Mouse (Mus musculus) splenic B cell, adult 2 months (primary cell): ENCODE measurements around the gene Smarcd1.
"Not testable (repeated sequence)": the region's sequence is repeated elsewhere in the genome, so short reads cannot be mapped to it uniquely, and the experiment has no call there.

ENCODE experiments used
- DNase-seq: peaks from one replicate; pipeline ENCODE4 v3.0.0-alpha.2; 2011; ENCODE audit warnings: low read depth, low spot score
- H3K27me3 ChIP-seq: 2 replicates; pipeline ENCODE4 v1.6.1; 2012; ENCODE audit warnings: mild to moderate bottlenecking, low read length, moderate library complexity, mixed read lengths; ENCODE audit not compliant: control insufficient read depth, poor library complexity, insufficient read depth, severe bottlenecking
- H3K36me3 ChIP-seq: 2 replicates; pipeline ENCODE4 v1.6.1; 2012; ENCODE audit warnings: mild to moderate bottlenecking, low read length, moderate library complexity, mixed read lengths; ENCODE audit not compliant: control insufficient read depth, poor library complexity, insufficient read depth, severe bottlenecking

Gene Smarcd1

DNA sequence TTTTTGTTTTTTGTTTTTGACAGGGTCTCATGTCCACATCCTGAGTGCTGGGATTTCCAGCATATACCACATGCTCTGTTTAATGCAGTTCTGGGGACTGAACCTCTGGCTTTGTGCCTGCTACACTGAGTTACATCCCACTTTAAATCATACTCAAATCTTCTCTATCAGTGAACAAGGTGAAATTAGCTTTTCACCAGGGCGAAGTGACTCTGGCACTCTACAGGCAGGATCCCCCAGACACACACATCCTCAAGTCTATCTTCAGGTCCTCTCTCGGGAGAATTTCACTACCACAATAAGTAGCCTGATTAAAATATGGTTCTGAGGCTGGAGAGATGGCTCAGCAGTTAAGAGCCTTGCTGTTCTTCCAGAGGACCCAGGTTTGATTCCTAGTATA, 24.6 kb downstream of the Smarcd1 start:
- Histone ChIP-seq H3K27me3 (no peaks in the 10 kb centered on the region), H3K36me3 (peaks cover 8% of the 10 kb centered on the region; the same call in 1 of the 2 replicates)
- no peak for DNase-seq

DNA sequence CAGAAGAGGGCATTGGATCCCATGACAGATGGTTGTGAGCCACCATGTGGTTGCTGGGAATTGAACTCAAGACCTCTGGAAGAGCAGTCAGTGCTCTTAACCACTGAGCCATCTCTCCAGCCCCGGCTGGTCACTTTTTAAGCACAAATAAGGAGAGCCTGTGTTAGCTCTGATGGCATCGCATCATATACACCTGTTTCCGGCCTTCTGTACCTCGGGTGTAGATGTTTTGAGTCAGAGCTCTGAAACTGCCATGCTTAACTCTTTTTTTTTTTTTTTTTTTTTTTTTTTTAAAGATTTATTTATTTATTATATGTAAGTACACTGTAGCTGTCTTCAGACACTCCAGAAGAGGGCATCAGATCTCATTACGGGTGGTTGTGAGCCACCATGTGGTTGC, 25.1 kb downstream of the Smarcd1 start:
- not testable (repeated sequence) for DNase-seq, H3K36me3 ChIP-seq, H3K27me3 ChIP-seq

DNA sequence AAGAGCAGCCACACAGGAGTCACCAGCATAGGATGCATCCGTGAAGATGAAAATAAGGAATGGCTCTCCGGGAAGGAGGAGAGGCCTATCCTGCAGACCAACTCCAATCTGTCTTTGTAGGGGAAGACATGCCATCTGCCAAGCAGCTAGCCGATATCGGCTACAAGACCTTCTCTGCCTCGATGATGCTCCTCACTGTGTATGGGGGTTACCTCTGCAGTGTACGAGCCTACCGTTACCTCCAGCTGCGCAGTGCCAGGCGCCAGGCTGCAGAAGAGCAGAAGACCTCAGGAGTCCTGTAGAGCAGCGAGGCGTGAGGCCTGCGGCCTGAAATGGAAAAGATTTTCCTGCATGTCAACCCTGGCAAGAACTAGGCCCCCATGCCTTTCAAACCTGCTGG, 25.6 kb downstream of the Smarcd1 start:
- DNase-seq = no peak
- Histone ChIP-seq H3K27me3 (no peaks in the 10 kb centered on the region), H3K36me3 (peaks cover 8% of the 10 kb centered on the region; the same call in 1 of the 2 replicates)

DNA sequence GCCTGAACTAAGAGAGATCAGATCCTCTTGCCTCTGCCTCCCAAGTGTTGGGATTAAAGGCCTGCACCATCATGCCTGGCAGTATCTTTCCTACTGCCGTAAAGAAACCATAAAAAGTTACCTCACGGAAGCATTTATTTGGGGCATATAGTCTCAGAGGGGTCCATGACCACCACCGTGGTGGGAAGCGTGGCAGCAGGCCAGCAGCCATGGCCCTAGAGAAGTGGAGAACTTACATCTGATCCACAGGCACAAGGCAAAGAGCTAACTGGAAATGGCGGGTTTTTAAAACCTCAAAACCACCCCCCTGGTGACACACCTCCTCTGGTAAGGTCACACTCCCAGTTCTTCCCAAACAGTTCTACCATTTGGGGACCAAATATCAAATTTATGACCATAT, 26.3 kb downstream of the Smarcd1 start:
- H3K27me3 ChIP-seq = no peaks in the 10 kb centered on the region

DNA sequence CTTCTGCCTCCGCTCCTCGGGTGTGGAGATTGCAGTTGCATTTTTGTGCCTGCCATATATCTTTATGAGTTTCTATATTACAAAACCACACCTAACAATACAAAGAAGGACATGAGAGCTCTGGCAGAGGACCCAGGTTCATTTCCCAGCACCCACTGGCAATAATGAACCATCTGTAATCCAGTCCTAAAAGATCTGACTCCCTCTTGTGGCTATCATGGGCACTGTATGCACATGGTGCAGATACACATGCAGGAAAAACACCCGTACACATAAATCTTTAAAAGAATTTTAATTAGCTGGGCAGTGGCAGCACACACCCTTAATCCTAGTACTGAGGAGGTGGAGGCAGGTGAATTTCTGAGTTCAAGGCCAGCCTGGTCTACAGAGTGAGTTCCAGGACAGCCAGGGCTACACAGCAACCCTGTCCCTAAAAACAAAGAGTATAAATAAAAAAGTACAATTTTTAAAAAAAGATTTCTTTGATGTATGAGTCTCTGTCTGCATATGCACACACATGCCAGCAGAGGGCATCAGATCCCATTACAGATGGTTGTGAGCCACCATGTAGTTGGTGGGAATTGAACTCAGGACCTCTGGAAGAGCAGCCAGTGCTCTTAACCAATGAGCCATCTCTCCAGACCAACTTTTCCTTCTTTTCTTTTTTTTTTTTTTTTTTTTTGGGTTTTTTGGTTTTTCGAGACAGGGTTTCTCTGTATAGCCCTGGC, 27.3 kb downstream of the Smarcd1 start:
- DNase-seq = peak; percentile 31
- Histone ChIP-seq H3K27me3 (no peaks in the 10 kb centered on the region), H3K36me3 (peaks cover 8% of the 10 kb centered on the region; the same call in 1 of the 2 replicates)

More for the DNA sequence above, 26.3 kb downstream of the Smarcd1 start:
- no peak for DNase-seq
- peaks cover 8% of the 10 kb centered on the region; the same call in 1 of the 2 replicates for H3K36me3 ChIP-seq

DNA sequence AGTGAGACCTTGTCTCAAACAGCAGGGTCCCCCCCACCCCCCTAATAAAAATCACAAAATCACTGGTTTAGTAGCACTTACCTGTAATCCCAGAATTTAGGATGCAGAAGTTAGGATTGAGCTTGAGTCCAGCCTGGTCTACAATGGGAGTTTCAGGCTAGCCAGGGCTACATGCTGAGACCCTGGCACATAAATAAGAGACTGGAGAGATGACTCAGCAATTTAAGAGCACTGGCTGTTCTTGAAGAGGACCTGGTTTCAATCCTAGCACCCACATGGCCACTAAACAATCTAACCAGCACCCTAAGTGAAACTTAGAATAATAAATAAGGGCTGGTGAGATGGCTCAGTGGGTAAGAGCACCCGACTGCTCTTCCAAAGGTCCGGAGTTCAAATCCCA, 29.2 kb downstream of the Smarcd1 start:
- H3K27me3 ChIP-seq = no peaks in the 10 kb centered on the region
- peaks cover 9% of the 10 kb centered on the region for H3K36me3 ChIP-seq
- DNase-seq = no peak

DNA sequence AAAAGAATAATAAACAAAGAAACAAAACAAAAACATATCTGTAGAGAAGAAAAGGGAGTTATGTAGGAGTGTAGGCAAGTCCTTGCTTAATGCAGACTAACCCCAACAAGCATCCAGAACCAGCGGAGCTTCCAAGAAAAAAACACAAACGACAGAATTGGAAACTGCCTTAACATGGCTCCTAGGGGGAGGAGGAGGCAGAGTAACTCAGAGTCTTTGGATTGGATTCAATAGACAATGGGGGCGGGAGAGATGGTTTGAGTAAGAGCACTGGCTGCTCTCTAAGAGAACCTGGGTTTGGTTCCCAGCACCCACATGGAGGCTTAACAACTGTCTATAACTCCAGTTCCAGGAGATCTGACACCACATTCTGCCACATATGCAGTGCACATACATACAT, 29.7 kb downstream of the Smarcd1 start:
- no peaks in the 10 kb centered on the region for H3K27me3 ChIP-seq
- DNase-seq = no peak
- peaks cover 11% of the 10 kb centered on the region for H3K36me3 ChIP-seq

DNA sequence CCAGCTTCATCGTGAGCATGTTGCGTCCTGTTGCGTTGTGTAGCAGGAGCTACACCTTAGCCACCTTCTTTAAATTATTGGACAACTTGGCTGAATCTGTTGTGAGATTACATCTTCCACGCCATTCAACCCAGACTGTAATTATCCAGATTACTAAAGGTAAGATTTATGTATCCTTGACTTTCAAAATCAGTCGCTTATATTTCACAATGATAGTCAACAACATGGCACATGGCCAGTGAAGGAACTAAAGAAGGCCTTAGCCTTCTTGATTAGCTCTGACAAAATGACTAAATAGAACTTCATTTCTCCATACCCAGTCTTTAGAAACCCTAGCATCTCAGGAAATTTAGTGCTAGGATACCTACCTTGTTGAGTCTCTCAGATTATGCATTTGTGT, 31.3 kb downstream of the Smarcd1 start:
- Histone ChIP-seq H3K27me3 (no peaks in the 10 kb centered on the region), H3K36me3 (peaks cover 15% of the 10 kb centered on the region)
- DNase-seq = no peak

DNA sequence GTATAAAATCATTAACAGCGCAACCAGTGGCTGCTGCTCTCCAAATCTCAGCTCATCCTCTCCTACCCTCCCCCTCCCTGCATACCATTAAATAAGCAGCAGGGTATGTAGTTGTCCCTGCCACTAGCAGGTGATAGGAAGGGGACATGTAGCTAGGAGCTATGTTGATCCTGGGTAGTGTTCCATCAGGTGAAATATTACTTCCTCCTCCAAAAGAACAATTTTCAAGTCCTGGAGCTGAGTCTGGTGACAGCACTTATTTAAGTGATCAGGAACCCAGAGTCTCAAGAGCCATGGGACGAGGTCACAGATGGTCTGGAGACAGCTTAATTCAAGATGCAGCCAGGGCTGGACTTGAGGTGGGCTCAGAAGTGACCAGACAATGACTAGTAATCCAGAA, 33.7 kb downstream of the Smarcd1 start:
- Histone ChIP-seq H3K27me3 (no peaks in the 10 kb centered on the region), H3K36me3 (peaks cover 27% of the 10 kb centered on the region)
- no peak for DNase-seq

DNA sequence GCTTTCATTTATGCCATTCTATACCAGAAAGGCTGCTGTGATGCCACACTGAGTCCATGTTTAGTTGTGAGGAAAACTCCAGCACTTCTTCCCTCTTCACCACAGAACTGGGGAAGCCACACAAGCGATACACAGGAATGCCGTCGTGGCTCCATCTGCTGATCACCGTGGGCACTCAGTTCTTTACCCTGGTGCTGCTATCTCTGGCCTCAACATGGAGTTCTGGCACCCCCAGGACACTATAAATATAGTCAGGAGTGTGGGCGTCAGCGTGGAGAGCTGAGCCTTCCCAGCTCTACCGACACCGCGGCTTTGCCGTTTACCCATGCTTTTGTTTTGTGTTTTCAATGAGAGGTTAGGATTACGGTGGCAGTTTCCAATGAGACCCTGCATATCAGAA, 34.7 kb downstream of the Smarcd1 start:
- Histone ChIP-seq H3K36me3 (peaks cover 28% of the 10 kb centered on the region), H3K27me3 (no peaks in the 10 kb centered on the region)
- no peak for DNase-seq

DNA sequence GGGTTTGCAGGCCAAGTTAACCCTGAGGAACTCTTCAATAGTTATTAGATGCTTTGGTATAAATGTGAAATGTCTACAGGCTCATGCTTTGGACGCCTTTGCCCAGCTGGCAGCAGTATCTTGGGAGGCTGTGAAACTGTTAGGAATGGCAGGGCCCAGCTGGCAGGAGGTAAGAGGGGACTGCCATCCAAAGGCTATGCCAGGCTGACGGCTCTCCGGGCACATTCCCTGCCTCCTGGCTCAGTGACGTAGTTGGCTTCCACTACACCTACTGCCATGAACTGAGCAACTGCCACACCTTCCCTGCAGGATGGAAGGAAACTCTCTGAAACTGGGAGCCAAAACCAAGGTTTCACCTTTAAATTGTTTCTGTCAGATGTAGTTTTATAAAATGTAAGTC, 38.3 kb downstream of the Smarcd1 start:
- no peak for DNase-seq
- H3K27me3 ChIP-seq = no peaks in the 10 kb centered on the region

DNA sequence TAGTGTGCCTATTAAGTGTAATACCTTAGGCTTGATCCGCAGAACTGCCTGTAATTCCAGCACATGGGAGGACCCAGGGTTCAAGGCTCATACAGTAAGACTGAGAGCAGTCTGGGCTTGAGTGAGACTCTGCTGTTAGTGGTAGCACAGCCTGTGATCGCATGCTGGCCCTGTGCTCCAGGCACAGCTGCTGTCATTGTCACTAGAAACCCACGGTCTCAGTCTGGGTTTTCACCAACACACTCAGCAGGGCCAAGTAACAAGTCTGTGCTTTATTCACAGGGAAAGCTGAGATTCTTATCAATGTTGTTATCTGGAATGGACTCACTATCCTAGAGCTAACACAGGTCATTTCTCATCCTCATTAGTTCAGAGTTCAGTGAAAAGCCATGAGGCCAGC, 52.3 kb downstream of the Smarcd1 start:
- DNase-seq = no peak
- no peaks in the 10 kb centered on the region for H3K27me3 ChIP-seq
- H3K36me3 ChIP-seq = no peaks in the 10 kb centered on the region

More for the DNA sequence above, 38.3 kb downstream of the Smarcd1 start:
- H3K36me3 ChIP-seq = peaks cover 28% of the 10 kb centered on the region
